Mouse (Mus musculus) C2C12 (cell line): ENCODE data around the gene Clip4. TPM values are rescaled to one million over a fixed set of nuclear protein-coding genes. Genes with fewer than 3 reads are reported as not detected.

Source experiments
- H3K27me3 ChIP-seq: one replicate; pipeline ENCODE4 v1.6.1; 2011; ENCODE audit not compliant: control insufficient read depth, insufficient read depth, insufficient read length
- H3K36me3 ChIP-seq: one replicate; pipeline ENCODE4 v1.6.1; 2011; ENCODE audit not compliant: control insufficient read depth, insufficient read depth
- H3K4me3 ChIP-seq: one replicate; pipeline ENCODE4 v1.5.1; 2011; ENCODE audit warnings: mild to moderate bottlenecking, control low read depth; ENCODE audit not compliant: poor library complexity, insufficient read depth, severe bottlenecking
- H3K79me2 ChIP-seq: one replicate; pipeline ENCODE4 v1.6.1; 2011; ENCODE audit not compliant: control insufficient read depth, insufficient read depth
- H3K79me3 ChIP-seq: one replicate; pipeline ENCODE4 v1.6.1; 2011; ENCODE audit warnings: low read depth, control low read depth
- H3ac ChIP-seq: one replicate; pipeline ENCODE3; 2011; ENCODE audit warnings: low read depth; ENCODE audit not compliant: control insufficient read depth, insufficient read length
- CEBPB ChIP-seq: IDR thresholded peaks from one replicate; pipeline ENCODE4 v1.6.1; 2011; ENCODE audit warnings: low read depth, mild to moderate bottlenecking, control low read depth, moderate library complexity
- CTCF ChIP-seq: IDR thresholded peaks from one replicate; pipeline ENCODE4 v1.5.1; 2011; ENCODE audit not compliant: control insufficient read depth, insufficient read depth, insufficient read length
- FOSL1 ChIP-seq: IDR thresholded peaks from one replicate; pipeline ENCODE4 v1.8.0; 2011; ENCODE audit warnings: mild to moderate bottlenecking, low read length; ENCODE audit not compliant: poor library complexity, insufficient read depth, severe bottlenecking
- MAX ChIP-seq: IDR thresholded peaks from one replicate; pipeline ENCODE4 v1.6.1; 2011; ENCODE audit warnings: mild to moderate bottlenecking, control low read depth
- MYOD1 ChIP-seq: IDR thresholded peaks from one replicate; pipeline ENCODE4 v1.6.1; 2011; ENCODE audit warnings: low read depth; ENCODE audit not compliant: control insufficient read depth, insufficient read length
- MYOG ChIP-seq: IDR thresholded peaks from one replicate; pipeline ENCODE4 v1.6.1; 2011; ENCODE audit not compliant: control insufficient read depth, insufficient read length; ENCODE audit errors: extremely low read depth
- USF1 ChIP-seq: IDR thresholded peaks from one replicate; pipeline ENCODE4 v1.6.1; 2011; ENCODE audit warnings: low read depth, mild to moderate bottlenecking, control low read depth, moderate library complexity
- polyA plus RNA-seq: library from polyadenylated mRNA; unstranded; fragments of >200 nt; fragmentation: generic; extraction: Trizol; gene quantifications from one replicate; pipeline ENCODE4 v1.2.1, GENCODE M21; 2012; ENCODE audit warnings: missing spikeins

The Clip4 gene
- polyA plus RNA-seq, 1 experiment = 1.3 TPM

DNA sequence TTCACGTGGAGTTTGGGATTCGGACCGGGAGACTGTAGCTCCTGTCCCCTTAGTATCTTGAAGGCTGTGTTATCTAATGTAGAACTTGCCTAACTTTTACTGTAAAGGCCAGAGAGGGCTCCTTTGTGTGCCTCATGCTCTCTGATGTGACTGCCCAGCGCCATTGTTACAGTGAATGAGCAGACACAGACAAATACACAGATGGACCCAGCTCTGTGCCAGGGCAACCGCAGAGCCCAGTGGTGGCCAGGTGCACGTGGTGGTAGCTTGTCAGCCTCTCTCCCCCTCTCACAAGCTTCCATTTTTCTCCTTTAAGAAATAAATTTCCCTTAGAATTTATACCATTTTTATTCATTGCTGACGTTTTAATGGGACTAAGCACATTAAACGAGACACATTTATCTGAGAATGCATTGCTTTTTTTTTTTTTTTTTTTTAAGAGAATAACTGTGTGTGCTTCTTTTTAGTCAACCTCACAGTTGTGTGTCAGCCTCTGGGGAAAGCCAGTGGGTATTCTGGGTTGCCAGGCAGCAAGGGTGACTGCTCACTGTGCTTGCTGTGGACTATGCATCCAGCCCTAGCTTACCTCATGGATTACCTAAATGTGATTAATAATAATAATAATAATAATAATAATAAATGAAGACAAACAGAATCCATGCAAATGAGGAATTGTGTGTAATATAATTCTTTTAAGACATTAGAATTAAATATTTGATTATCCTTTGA lies 48.0 kb downstream of the Clip4 start:
- Histone ChIP-seq H3K4me3 (no peak overlapping the region), H3K79me2 (no peaks in the 10 kb centered on the region), H3K27me3 (no peaks in the 10 kb centered on the region), H3K36me3 (no peaks in the 10 kb centered on the region), H3K79me3 (no peaks in the 10 kb centered on the region), H3ac (no peak overlapping the region)
- TF ChIP-seq MYOD1 = no peak
- no peak for TF ChIP-seq CTCF
- TF ChIP-seq CEBPB = no peak
- TF ChIP-seq MYOG = no peak
- TF ChIP-seq FOSL1 = no peak
- TF ChIP-seq USF1 = no peak
- no peak for TF ChIP-seq MAX

DNA sequence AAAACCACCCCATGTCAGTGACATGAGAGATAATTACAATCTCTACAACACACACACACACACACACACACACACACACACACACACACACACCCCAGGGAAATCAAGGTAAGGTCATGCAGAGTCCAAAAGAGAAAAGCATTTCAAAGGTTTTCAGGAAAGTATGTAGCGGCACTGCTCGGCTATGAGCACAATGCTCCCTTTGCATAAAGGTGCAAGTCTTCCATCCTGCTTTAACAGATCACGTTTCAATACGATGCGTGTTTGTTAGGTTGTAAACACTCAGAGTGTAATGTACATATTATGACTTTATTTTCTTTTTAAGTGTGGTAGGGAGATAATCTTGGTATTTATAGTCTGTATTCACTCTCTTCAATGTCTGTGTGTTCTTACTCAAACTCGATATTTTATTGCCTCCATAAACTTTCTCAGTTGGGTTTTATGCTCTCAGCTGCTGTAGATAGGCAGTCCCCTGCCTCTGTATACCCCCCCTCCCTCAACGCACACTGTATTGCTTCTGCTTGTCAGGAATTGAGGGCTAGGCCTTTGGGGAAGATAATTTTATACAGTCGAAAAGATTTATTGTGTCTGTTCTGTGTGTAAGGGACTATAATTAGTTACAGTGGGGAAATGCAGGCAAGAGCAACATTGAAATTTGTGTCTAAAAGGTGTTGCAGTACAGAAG lies 55.5 kb downstream of the Clip4 start:
- H3K79me2 ChIP-seq = no peaks in the 10 kb centered on the region
- H3K36me3 ChIP-seq = no peaks in the 10 kb centered on the region
- H3ac ChIP-seq = no peak overlapping the region
- no peaks in the 10 kb centered on the region for H3K27me3 ChIP-seq
- TF ChIP-seq MYOD1 (no peak), MYOG (no peak), MAX (no peak), USF1 (no peak), CTCF (no peak), CEBPB (no peak), FOSL1 (no peak)
- no peak overlapping the region for H3K4me3 ChIP-seq
- no peaks in the 10 kb centered on the region for H3K79me3 ChIP-seq

DNA sequence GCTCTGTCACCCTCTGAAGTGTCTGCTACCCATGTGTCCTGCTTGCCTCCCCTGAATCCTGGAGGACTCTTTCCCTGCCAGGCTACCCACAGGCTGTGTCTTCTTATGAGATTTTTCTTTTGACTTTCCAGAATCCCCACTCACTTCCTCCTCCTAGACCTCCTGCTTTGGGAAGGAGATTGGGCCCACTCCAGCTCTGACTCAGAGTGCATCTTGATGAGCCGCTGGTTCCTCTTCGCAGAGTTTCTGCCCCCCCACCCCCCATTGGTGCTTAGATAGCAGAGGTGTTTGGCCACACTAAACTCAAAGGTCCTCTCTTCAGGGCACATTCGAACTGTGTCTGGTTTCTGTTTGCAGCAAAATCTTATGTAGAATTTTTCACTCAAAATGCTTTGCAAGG lies 58.3 kb downstream of the Clip4 start:
- H3K27me3 ChIP-seq = no peaks in the 10 kb centered on the region
- no peak for TF ChIP-seq USF1
- TF ChIP-seq CEBPB = no peak
- TF ChIP-seq MYOG = no peak
- no peak for TF ChIP-seq MYOD1
- TF ChIP-seq MAX = no peak
- no peak for TF ChIP-seq CTCF
- TF ChIP-seq FOSL1 = no peak

DNA sequence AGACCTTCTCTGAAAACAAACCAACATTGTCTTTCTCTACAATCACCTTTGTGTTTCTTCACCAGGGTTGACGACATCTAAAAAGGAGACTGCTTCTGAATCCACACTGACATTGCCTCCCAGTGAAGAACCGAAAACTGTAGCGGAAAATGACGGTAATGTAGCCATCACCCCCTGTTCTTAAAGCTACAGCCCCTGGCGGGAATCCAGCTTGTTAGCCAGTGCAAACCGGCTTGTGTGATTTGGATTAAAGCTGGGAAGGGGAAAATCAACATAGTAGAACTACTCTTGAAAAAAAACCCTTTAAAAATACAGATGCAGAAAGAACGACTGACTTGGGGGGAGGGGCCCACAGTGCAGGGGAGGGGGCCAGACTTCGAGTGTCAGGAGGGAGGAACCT lies 59.4 kb downstream of the Clip4 start:
- H3K4me3 ChIP-seq = no peak overlapping the region
- H3K36me3 ChIP-seq = no peaks in the 10 kb centered on the region
- no peaks in the 10 kb centered on the region for H3K79me2 ChIP-seq
- no peak overlapping the region for H3ac ChIP-seq
- no peaks in the 10 kb centered on the region for H3K79me3 ChIP-seq
- H3K27me3 ChIP-seq = no peaks in the 10 kb centered on the region
- no peak for TF ChIP-seq MYOG
- no peak for TF ChIP-seq MYOD1
- TF ChIP-seq CTCF = no peak
- TF ChIP-seq FOSL1 = no peak
- no peak for TF ChIP-seq CEBPB
- no peak for TF ChIP-seq MAX
- no peak for TF ChIP-seq USF1

More for the DNA sequence above, 58.3 kb downstream of the Clip4 start:
- H3K4me3 ChIP-seq = no peak overlapping the region
- H3K79me3 ChIP-seq = no peaks in the 10 kb centered on the region
- no peaks in the 10 kb centered on the region for H3K79me2 ChIP-seq
- H3K36me3 ChIP-seq = no peaks in the 10 kb centered on the region
- no peak overlapping the region for H3ac ChIP-seq

DNA sequence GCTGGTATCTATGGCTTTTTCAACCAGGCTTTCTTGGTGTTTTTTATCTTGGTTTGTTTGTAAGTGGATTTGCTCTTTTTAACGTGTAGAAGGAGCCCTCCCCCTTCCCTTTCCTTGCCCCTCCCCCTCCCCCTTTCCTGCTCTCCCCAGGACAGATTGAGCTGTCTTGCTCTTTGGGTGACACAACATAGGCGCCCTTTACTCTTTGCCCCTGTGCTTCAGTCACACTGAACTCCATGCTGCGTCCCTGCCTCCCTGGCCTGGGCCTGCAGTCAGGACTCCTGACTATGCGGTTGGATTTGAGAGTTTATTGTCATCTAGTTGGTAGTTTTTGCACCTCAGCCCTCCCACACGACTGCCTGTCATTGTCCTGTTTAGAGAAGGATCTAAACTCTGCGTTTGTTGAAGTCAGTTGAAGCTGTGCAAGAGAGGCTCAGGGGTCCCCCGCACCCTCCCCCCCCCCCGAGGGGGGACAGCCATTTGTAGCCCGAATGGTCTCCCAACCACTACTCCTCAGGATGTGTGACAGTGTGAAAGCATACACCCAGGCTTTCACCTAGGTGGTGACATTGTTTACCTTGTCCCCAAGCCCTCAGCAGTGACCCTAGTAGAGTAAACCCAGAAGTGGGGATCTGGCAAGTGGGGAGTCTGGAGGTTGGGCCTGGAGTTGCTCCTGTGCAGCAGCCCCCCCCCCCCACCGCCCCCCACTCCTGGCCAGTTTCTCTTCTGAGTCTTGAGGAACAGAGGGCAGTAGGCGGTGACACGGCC lies 60.6 kb downstream of the Clip4 start:
- no peaks in the 10 kb centered on the region for H3K36me3 ChIP-seq
- H3K27me3 ChIP-seq = no peaks in the 10 kb centered on the region
- H3K4me3 ChIP-seq = no peak overlapping the region
- H3K79me3 ChIP-seq = no peaks in the 10 kb centered on the region
- H3ac ChIP-seq = no peak overlapping the region
- H3K79me2 ChIP-seq = no peaks in the 10 kb centered on the region
- TF ChIP-seq CEBPB (no peak), CTCF (no peak), MAX (no peak), FOSL1 (no peak), MYOD1 (no peak), USF1 (no peak)
